Comparison of ENCODE assay signal across 8 mouse cellular contexts in genomic region chr2:59841189-59841939, GRCm38 (mm10). TPM values are rescaled to one million over a fixed set of nuclear protein-coding genes. Genes with fewer than 3 reads are reported as not detected.
A peak's percentile ranks its signal among the peaks of the same experiment; 100 is the strongest.
DNase-seq lines count a peak whose midpoint lies in the region; ATAC-seq and TF ChIP-seq lines count a peak whose summit lies in the region.

No protein-coding gene starts in this region.

- H3K27ac ChIP-seq in heart, embryonic 10.5 days, result peak overlapping the region; percentile 76
- H3K27ac ChIP-seq in kidney, postnatal 0 days, result peak overlapping the region; percentile 72
- no peak overlapping the region for H3K27ac ChIP-seq in cerebellum, adult 2 months (ENCODE audit: insufficient read depth, low read length)

- H3K4me1 ChIP-seq in heart, embryonic 10.5 days, result peaks cover 35% of the 10 kb centered on the region
- H3K4me1 ChIP-seq in kidney, postnatal 0 days (replicated peaks; ENCODE audit: insufficient read depth, low read length), result no peaks in the 10 kb centered on the region
- peaks cover 12% of the 10 kb centered on the region for H3K4me1 ChIP-seq in cerebellum, adult 2 months (ENCODE audit: control insufficient read depth, insufficient read depth, low read length)

- no peaks in the 10 kb centered on the region for H3K27me3 ChIP-seq in heart, embryonic 10.5 days (ENCODE audit: insufficient read depth, poor library complexity, severe bottlenecking)
- no peaks in the 10 kb centered on the region for H3K27me3 ChIP-seq in kidney, postnatal 0 days (ENCODE audit: insufficient read depth, low read length)
- no peaks in the 10 kb centered on the region for H3K27me3 ChIP-seq in cerebellum, adult 2 months (ENCODE audit: control insufficient read depth, insufficient read depth, low read length)

- no peak overlapping the region for H3K4me2 ChIP-seq in kidney, postnatal 0 days (ENCODE audit: low read length)

- TF ChIP-seq POLR2A in cerebellum, adult 2 months (IDR thresholded peaks at IDR 0.05; ENCODE audit: borderline replicate concordance, insufficient read depth, low read length), result no peak

- DNase-seq in thymus, postnatal 0 days (ENCODE audit: low spot score), result peak; percentile 19
- no peak for DNase-seq in thymus, adult 18-20 months
- DNase-seq in heart, embryonic 10.5 days (ENCODE audit: low spot score), result no peak
- DNase-seq in kidney, postnatal 0 days (ENCODE audit: low spot score), result peak; percentile 55
- peak; percentile 60 for DNase-seq in lung, postnatal 14 days
- DNase-seq in ovary, adult 18-20 months (ENCODE audit: low spot score), result no peak
- DNase-seq in left cerebral cortex, adult 18-20 months (ENCODE audit: low spot score in 2 of 2), result no peak
- DNase-seq in cerebellum, adult 2 months, result no peak

- H3K9ac ChIP-seq in kidney, postnatal 0 days (ENCODE audit: low read depth, low read length), result no peak overlapping the region

- H3K4me3 ChIP-seq in heart, embryonic 10.5 days, result no peak overlapping the region
- no peak overlapping the region for H3K4me3 ChIP-seq in kidney, postnatal 0 days (replicated peaks; ENCODE audit: low read depth, low read length)
- H3K4me3 ChIP-seq in cerebellum, adult 2 months (replicated peaks; ENCODE audit: insufficient read depth, low read depth, low read length), result no peak overlapping the region

- H3K9me3 ChIP-seq in heart, embryonic 10.5 days, result no peaks in the 10 kb centered on the region
- H3K9me3 ChIP-seq in kidney, postnatal 0 days (replicated peaks; ENCODE audit: low read length), result no peaks in the 10 kb centered on the region

- peaks cover 85% of the 10 kb centered on the region for H3K36me3 ChIP-seq in heart, embryonic 10.5 days
- H3K36me3 ChIP-seq in kidney, postnatal 0 days (ENCODE audit: insufficient read depth, low read length), result peaks cover 66% of the 10 kb centered on the region

- peak; percentile 81 for ATAC-seq in kidney, postnatal 0 days (replicated peaks; ENCODE audit: low FRiP score, low read depth)

- 50% methylated on average over 12 of the region's 12 CpGs for WGBS in heart, embryonic 10.5 days
- 55% methylated on average over 12 of the region's 12 CpGs for WGBS in kidney, postnatal 0 days
- 74% methylated on average over 12 of the region's 12 CpGs for WGBS in cerebellum, adult 2 months

- no peak for TF ChIP-seq CTCF in kidney, postnatal 0 days (IDR thresholded peaks at IDR 0.05; ENCODE audit: low read depth)
- TF ChIP-seq CTCF in cerebellum, adult 2 months (IDR thresholded peaks at IDR 0.05; ENCODE audit: borderline replicate concordance, insufficient read depth, low read depth, low read length), result no peak

RNA-seq across cellular contexts. Expression of gene Wdsub1, which starts 41.0 kb away (rescaled TPM):
- polyA plus RNA-seq in thymus, postnatal 0 days (2015; fragmentation: Nextera tagmentation; extraction: Ambion mirVana), result 16.3 and 19.0 TPM in 2 replicates
- 37.6 and 47.0 TPM in 2 replicates for polyA plus RNA-seq in heart, embryonic 10.5 days (2016; fragmentation: Nextera tagmentation; extraction: Ambion mirVana)
- polyA plus RNA-seq in kidney, postnatal 0 days (2015; fragmentation: Nextera tagmentation; extraction: Ambion mirVana), result 39.2 and 39.5 TPM in 2 replicates
- total RNA-seq in left cerebral cortex, adult 18-20 months (2021), result 10 to 100 TPM; 16.1 to 17.6 TPM
- polyA plus RNA-seq in cerebellum, adult 2 months (2012; rRNA removed), result 28.9 and 31.9 TPM in 2 replicates

Comparison
In these comparisons a context has a peak if more than half of its experiments do, and no peak if none do; other contexts are left out.
1. DNase-seq: peak in thymus, postnatal 0 days (single experiment), kidney, postnatal 0 days (single experiment) and lung, postnatal 14 days (single experiment); none in thymus, adult 18-20 months (0 of 2), heart, embryonic 10.5 days (single experiment), ovary, adult 18-20 months (single experiment), left cerebral cortex, adult 18-20 months (0 of 2) and cerebellum, adult 2 months (0 of 2).